Mouse (Mus musculus): Measurements from ENCODE around the gene Apoc1. TPM values are rescaled to one million over a fixed set of nuclear protein-coding genes. Genes with fewer than 3 reads are reported as not detected.

Apoc1 gene
- polyA plus RNA-seq, 1 experiment from 2014 or later, result 52.7 TPM

- no peak for ATAC-seq (ENCODE audit: insufficient read depth, low FRiP score, low read depth)
- 78% methylated on average over 6 of the region's 6 CpGs for WGBS
- H3K4me3 ChIP-seq (replicated peaks), result no peak overlapping the region
- H3K9me3 ChIP-seq, result no peaks in the 10 kb centered on the region
- H3K4me2 ChIP-seq, result no peak overlapping the region
- H3K9ac ChIP-seq, result no peak overlapping the region
- H3K27ac ChIP-seq, result no peak overlapping the region
- H3K36me3 ChIP-seq, result peaks cover 51% of the 10 kb centered on the region
- H3K4me1 ChIP-seq, result no peaks in the 10 kb centered on the region
- no peaks in the 10 kb centered on the region for H3K27me3 ChIP-seq (replicated peaks)
These were observed 41.2 kb downstream of the Apoc1 start for GRCm38 (mm10) chr7:19651063-19651786.

- Histone ChIP-seq H3K36me3 (peaks cover 74% of the 10 kb centered on the region), H3K4me2 (no peak overlapping the region), H3K27ac (no peak overlapping the region), H3K9ac (no peak overlapping the region), H3K9me3 (no peaks in the 10 kb centered on the region), H3K4me1 (no peaks in the 10 kb centered on the region), H3K27me3 (replicated peaks) (no peaks in the 10 kb centered on the region), H3K4me3 (replicated peaks) (no peak overlapping the region)
- WGBS, result 94% methylated on average over 4 of the region's 4 CpGs
- ATAC-seq (ENCODE audit: insufficient read depth, low FRiP score, low read depth), result no peak
These were observed 51.2 kb downstream of the Apoc1 start for GRCm38 (mm10) chr7:19641223-19641622.

Other genes starting within 250 kb of the Apoc1 start
- 7.8 and 7.9 TPM in 2 replicates for gene Mark4, start 233.8 kb downstream of the Apoc1 start, polyA plus RNA-seq (2015; fragmentation: Nextera tagmentation; extraction: Ambion mirVana)
- 0.94 and 1.3 TPM in 2 replicates for gene Exoc3l2, start 229.3 kb downstream of the Apoc1 start, polyA plus RNA-seq (2015; fragmentation: Nextera tagmentation; extraction: Ambion mirVana)
- gene Bloc1s3, start 184.3 kb downstream of the Apoc1 start, polyA plus RNA-seq (2015; fragmentation: Nextera tagmentation; extraction: Ambion mirVana), result 2.2 and 2.4 TPM in 2 replicates
- gene Trappc6a, start 184.3 kb downstream of the Apoc1 start, polyA plus RNA-seq (2015; fragmentation: Nextera tagmentation; extraction: Ambion mirVana), result 103 and 105 TPM in 2 replicates
- 0.30 and 0.83 TPM in 2 replicates for gene Nkpd1, start 174.8 kb downstream of the Apoc1 start, polyA plus RNA-seq (2015; fragmentation: Nextera tagmentation; extraction: Ambion mirVana)
- 25.3 and 28.2 TPM in 2 replicates for gene Ppp1r37, start 129.6 kb downstream of the Apoc1 start, polyA plus RNA-seq (2015; fragmentation: Nextera tagmentation; extraction: Ambion mirVana)
- 1.7 and 2.6 TPM in 2 replicates for gene Zfp296, start 115.4 kb downstream of the Apoc1 start, polyA plus RNA-seq (2015; fragmentation: Nextera tagmentation; extraction: Ambion mirVana)
- 143 and 157 TPM in 2 replicates for gene Gemin7, start 115.1 kb downstream of the Apoc1 start, polyA plus RNA-seq (2015; fragmentation: Nextera tagmentation; extraction: Ambion mirVana)
- 44.8 and 48.3 TPM in 2 replicates for gene Clasrp, start 88.2 kb downstream of the Apoc1 start, polyA plus RNA-seq (2015; fragmentation: Nextera tagmentation; extraction: Ambion mirVana)
- 9.0 and 10.1 TPM in 2 replicates for gene Relb, start 63.2 kb downstream of the Apoc1 start, polyA plus RNA-seq (2015; fragmentation: Nextera tagmentation; extraction: Ambion mirVana)
- 79.7 and 85.8 TPM in 2 replicates for gene Clptm1, start 27.6 kb downstream of the Apoc1 start, polyA plus RNA-seq (2015; fragmentation: Nextera tagmentation; extraction: Ambion mirVana)
- 47.3 and 98.1 TPM in 2 replicates for gene Apoc2, start 14.7 kb downstream of the Apoc1 start, polyA plus RNA-seq (2015; fragmentation: Nextera tagmentation; extraction: Ambion mirVana)
- 3.1 TPM in 1 of 2 replicates, not detected in the other for gene Gm44805, start 11.2 kb downstream of the Apoc1 start, polyA plus RNA-seq (2015; fragmentation: Nextera tagmentation; extraction: Ambion mirVana)
- 8.0 and 23.5 TPM in 2 replicates for gene Apoc4, start 11.2 kb downstream of the Apoc1 start, polyA plus RNA-seq (2015; fragmentation: Nextera tagmentation; extraction: Ambion mirVana)
- 363 and 515 TPM in 2 replicates for gene Apoe, start 6.5 kb upstream of the Apoc1 start, polyA plus RNA-seq (2015; fragmentation: Nextera tagmentation; extraction: Ambion mirVana)
- gene Tomm40, start 22.8 kb upstream of the Apoc1 start, polyA plus RNA-seq (2015; fragmentation: Nextera tagmentation; extraction: Ambion mirVana), result 161 and 181 TPM in 2 replicates
- 129 and 136 TPM in 2 replicates for gene Nectin2, start 57.8 kb upstream of the Apoc1 start, polyA plus RNA-seq (2015; fragmentation: Nextera tagmentation; extraction: Ambion mirVana)
- 129 and 151 TPM in 2 replicates for gene Bcam, start 78.4 kb upstream of the Apoc1 start, polyA plus RNA-seq (2015; fragmentation: Nextera tagmentation; extraction: Ambion mirVana)
- gene Cblc, start 104.1 kb upstream of the Apoc1 start, polyA plus RNA-seq (2015; fragmentation: Nextera tagmentation; extraction: Ambion mirVana), result 24.3 and 24.6 TPM in 2 replicates
- 8.9 and 10.4 TPM in 2 replicates for gene Bcl3, start 130.1 kb upstream of the Apoc1 start, polyA plus RNA-seq (2015; fragmentation: Nextera tagmentation; extraction: Ambion mirVana)
- gene Gm19345, start 159.3 kb upstream of the Apoc1 start, polyA plus RNA-seq (2015; fragmentation: Nextera tagmentation; extraction: Ambion mirVana), result 0.39 TPM in 1 of 2 replicates, not detected in the other
- gene Ceacam16, start 168.6 kb upstream of the Apoc1 start, polyA plus RNA-seq (2015; fragmentation: Nextera tagmentation; extraction: Ambion mirVana), result 0.09 TPM in 1 of 2 replicates, not detected in the other
- gene Ceacam19, start 195.3 kb upstream of the Apoc1 start, polyA plus RNA-seq (2015; fragmentation: Nextera tagmentation; extraction: Ambion mirVana), result 0.64 and 1.1 TPM in 2 replicates
- 12.8 and 13.9 TPM in 2 replicates for gene Pvr, start 228.5 kb upstream of the Apoc1 start, polyA plus RNA-seq (2015; fragmentation: Nextera tagmentation; extraction: Ambion mirVana)

All from stomach, embryonic 15.5 days (tissue).